ENCODE assay signal across 20 mouse cellular contexts in the genomic region with DNA sequence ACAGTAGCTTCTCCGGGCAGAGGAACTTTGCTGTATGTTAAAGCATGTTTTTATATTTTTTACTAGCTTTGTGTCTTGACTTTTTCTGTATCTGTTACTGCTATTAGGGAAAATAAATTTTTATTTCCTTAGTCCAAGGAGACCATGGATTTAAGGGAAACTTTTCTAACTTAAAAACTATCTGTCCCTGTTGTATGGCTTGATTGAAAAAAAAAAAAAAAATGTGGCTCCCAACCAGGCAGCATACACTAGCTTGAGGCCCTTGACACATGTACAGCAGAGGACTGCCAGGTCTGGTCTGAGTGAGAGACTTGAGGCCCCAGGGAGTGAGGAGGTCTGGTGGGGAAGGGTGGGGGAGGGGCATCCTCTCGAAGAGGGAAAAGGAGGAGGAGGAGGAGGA. TPM values are rescaled to one million over a fixed set of nuclear protein-coding genes. Genes with fewer than 3 reads are reported as not detected.
DNase-seq lines count a peak whose midpoint lies in the region; ATAC-seq and TF ChIP-seq lines count a peak whose summit lies in the region.
"Had no signal": no experiment of that assay in that cellular context is flagged by ENCODE, and none has a peak within 500 bp of the region (broad histone marks: within the 10 kb centered on the region; RNA-seq: fewer than 3 reads in every experiment).

No protein-coding gene starts in this region.

- H3K4me2 ChIP-seq in midbrain, embryonic 12.5 days (replicated peaks), result no peak overlapping the region
- H3K4me2 ChIP-seq in midbrain, embryonic 16.5 days (ENCODE audit: low read length), result no peak overlapping the region
- no peak overlapping the region for H3K4me2 ChIP-seq in embryonic facial prominence, embryonic 11.5 days (ENCODE audit: low read depth, low read length)
- H3K4me2 ChIP-seq in intestine, embryonic 16.5 days (ENCODE audit: low read depth, low read length), result no peak overlapping the region

- H3K27me3 ChIP-seq in midbrain, embryonic 12.5 days, result no peaks in the 10 kb centered on the region
- no peaks in the 10 kb centered on the region for H3K27me3 ChIP-seq in midbrain, embryonic 16.5 days (ENCODE audit: control insufficient read depth, insufficient read depth, low read depth, low read length)
- no peaks in the 10 kb centered on the region for H3K27me3 ChIP-seq in embryonic facial prominence, embryonic 11.5 days (ENCODE audit: control insufficient read depth, insufficient read depth, low read length)
- no peaks in the 10 kb centered on the region for H3K27me3 ChIP-seq in intestine, embryonic 16.5 days (replicated peaks; ENCODE audit: control insufficient read depth, insufficient read depth, low read length)
- H3K27me3 ChIP-seq: liver, embryonic 12.5 days; megakaryocyte, embryonic 14.5 days had no signal

- H3K36me3 ChIP-seq in midbrain, embryonic 12.5 days, result 0 out of 2 replicates have a peak, but pooled peaks cover 4% of the 10 kb centered on the region
- no peaks in the 10 kb centered on the region for H3K36me3 ChIP-seq in midbrain, embryonic 16.5 days (ENCODE audit: control insufficient read depth, insufficient read depth, low read length)
- no peaks in the 10 kb centered on the region for H3K36me3 ChIP-seq in embryonic facial prominence, embryonic 11.5 days (replicated peaks; ENCODE audit: control insufficient read depth, insufficient read depth, low read depth, low read length)
- H3K36me3 ChIP-seq in intestine, embryonic 16.5 days (ENCODE audit: control insufficient read depth, insufficient read depth, low read length), result no peaks in the 10 kb centered on the region

- no peak overlapping the region for H3K9ac ChIP-seq in midbrain, embryonic 12.5 days (replicated peaks)
- H3K9ac ChIP-seq in midbrain, embryonic 16.5 days (ENCODE audit: low read depth, low read length), result no peak overlapping the region
- H3K9ac ChIP-seq in embryonic facial prominence, embryonic 11.5 days (replicated peaks; ENCODE audit: low read length), result no peak overlapping the region
- no peak overlapping the region for H3K9ac ChIP-seq in intestine, embryonic 16.5 days (ENCODE audit: low read depth, low read length)

- peaks cover 9% of the 10 kb centered on the region for H3K4me1 ChIP-seq in midbrain, embryonic 12.5 days
- peaks cover 6% of the 10 kb centered on the region for H3K4me1 ChIP-seq in midbrain, embryonic 16.5 days (ENCODE audit: control insufficient read depth, insufficient read depth, low read length)
- no peaks in the 10 kb centered on the region for H3K4me1 ChIP-seq in embryonic facial prominence, embryonic 11.5 days (ENCODE audit: control insufficient read depth, insufficient read depth, low read length)
- peaks cover 3% of the 10 kb centered on the region; the same call in 1 of the 2 replicates for H3K4me1 ChIP-seq in intestine, embryonic 16.5 days (ENCODE audit: control insufficient read depth, insufficient read depth, low read length)

- no peak for ATAC-seq in CD4-positive, CD25-positive, alpha-beta regulatory T cell, adult 4 months
- ATAC-seq in midbrain, embryonic 12.5 days (ENCODE audit: low FRiP score, low read depth), result no peak
- no peak for ATAC-seq in midbrain, embryonic 16.5 days
- no peak for ATAC-seq in embryonic facial prominence, embryonic 11.5 days (replicated peaks; ENCODE audit: insufficient number of reproducible peaks, low FRiP score, low TSS enrichment, low read depth)
- ATAC-seq in intestine, embryonic 16.5 days, result no peak
- ATAC-seq: liver, embryonic 12.5 days; lung, postnatal 0 days had no signal

- no peak overlapping the region for H3K4me3 ChIP-seq in gastrocnemius, adult 2 months
- H3K4me3 ChIP-seq in midbrain, embryonic 12.5 days, result no peak overlapping the region
- no peak overlapping the region for H3K4me3 ChIP-seq in midbrain, embryonic 16.5 days (ENCODE audit: low read depth, low read length)
- H3K4me3 ChIP-seq in embryonic facial prominence, embryonic 11.5 days (ENCODE audit: low read depth, low read length), result no peak overlapping the region
- no peak overlapping the region for H3K4me3 ChIP-seq in intestine, embryonic 16.5 days (ENCODE audit: low read length)

- H3K27ac ChIP-seq in gastrocnemius, adult 2 months, result peak overlapping the region; percentile 92; the same call in 1 of the 2 replicates
- peak overlapping the region; percentile 94; the same call in 1 of the 2 replicates for H3K27ac ChIP-seq in midbrain, embryonic 12.5 days (replicated peaks)
- H3K27ac ChIP-seq in midbrain, embryonic 16.5 days (ENCODE audit: low read length), result no peak overlapping the region
- H3K27ac ChIP-seq in embryonic facial prominence, embryonic 11.5 days (replicated peaks; ENCODE audit: low read depth, low read length), result no peak overlapping the region
- no peak overlapping the region for H3K27ac ChIP-seq in intestine, embryonic 16.5 days (ENCODE audit: low read length)
- H3K27ac ChIP-seq: stomach, postnatal 0 days had no signal

- TF ChIP-seq CTCF in gastrocnemius, adult 2 months (IDR thresholded peaks at IDR 0.05), result no peak

- intact Hi-C loops in gastrocnemius, adult 2 months (cut with DNase I), result loop anchor here (2.0 to 10.0 kb wide), 2 partner anchors 107 to 631 kb away; a partner anchor contains a TSS

- no peaks in the 10 kb centered on the region for H3K9me3 ChIP-seq in midbrain, embryonic 12.5 days
- no peaks in the 10 kb centered on the region for H3K9me3 ChIP-seq in midbrain, embryonic 16.5 days (replicated peaks; ENCODE audit: control insufficient read depth, low read length, poor library complexity, severe bottlenecking)
- no peaks in the 10 kb centered on the region for H3K9me3 ChIP-seq in embryonic facial prominence, embryonic 11.5 days (replicated peaks; ENCODE audit: control insufficient read depth, low read length)
- H3K9me3 ChIP-seq in intestine, embryonic 16.5 days (ENCODE audit: control insufficient read depth, low read length), result no peaks in the 10 kb centered on the region
- H3K9me3 ChIP-seq: liver, embryonic 12.5 days; megakaryocyte, embryonic 14.5 days had no signal

- 46% methylated on average over 2 of the region's 2 CpGs for WGBS in midbrain, embryonic 12.5 days
- 48% methylated on average over 2 of the region's 2 CpGs for WGBS in midbrain, embryonic 16.5 days
- WGBS in embryonic facial prominence, embryonic 11.5 days, result 44% methylated on average over 2 of the region's 2 CpGs
- 55% methylated on average over 2 of the region's 2 CpGs for WGBS in intestine, embryonic 16.5 days

- DNase-seq in CD4-positive, CD25-positive, alpha-beta regulatory T cell, adult 2 months (ENCODE audit: low read depth, low spot score), result peak; percentile 11
- no peak for DNase-seq in gastrocnemius, adult 2 months
- no peak for DNase-seq in gastrocnemius, postnatal 4 days (ENCODE audit: low spot score in 2 of 2)
- DNase-seq in embryonic facial prominence, embryonic 11.5 days (ENCODE audit: low spot score), result peak; percentile 5
- DNase-seq: adrenal gland, adult 2 months; gastrocnemius, postnatal 10 days; heart, postnatal 10 days; kidney, adult 2 months; kidney, postnatal 36 days; right cerebral cortex, postnatal 14 days had no signal

RNA-seq across cellular contexts. Expression of a gene that starts 1.2 kb away (rescaled TPM):
- polyA plus RNA-seq in CD4-positive, CD25-positive, alpha-beta regulatory T cell, adult 4 months (2017; shearing (Covaris generic)), result 10 to 100 TPM; 15.5 to 17.9 TPM
- 1 to 10 TPM; 4.9 to 6.6 TPM for total RNA-seq in gastrocnemius, adult 2 months (2021)
- total RNA-seq in gastrocnemius, postnatal 4 days (2021), result 10 to 100 TPM; 10.5 to 11.4 TPM
- polyA plus RNA-seq in midbrain, embryonic 12.5 days (2016; fragmentation: Nextera tagmentation; extraction: Ambion mirVana), result 20.5 TPM in 2 replicates
- polyA plus RNA-seq in midbrain, embryonic 16.5 days (2015; fragmentation: Nextera tagmentation; extraction: Ambion mirVana), result 15.0 and 15.6 TPM in 2 replicates
- polyA plus RNA-seq in embryonic facial prominence, embryonic 11.5 days (2014; fragmentation: Nextera tagmentation; extraction: Ambion mirVana), result 24.8 and 27.4 TPM in 2 replicates
- polyA plus RNA-seq in intestine, embryonic 16.5 days (2015; fragmentation: Nextera tagmentation; extraction: Ambion mirVana), result 8.7 and 10.4 TPM in 2 replicates

RNA-seq across cellular contexts. Expression of a gene that starts 23.9 kb away (rescaled TPM):
- polyA plus RNA-seq in CD4-positive, CD25-positive, alpha-beta regulatory T cell, adult 4 months (2017; shearing (Covaris generic)), result not detected
- not detected for total RNA-seq in gastrocnemius, adult 2 months (2021)
- not detected for total RNA-seq in gastrocnemius, postnatal 4 days (2021)
- not detected in 2 replicates for polyA plus RNA-seq in midbrain, embryonic 12.5 days (2016; fragmentation: Nextera tagmentation; extraction: Ambion mirVana)
- 0.10 TPM in 1 of 2 replicates, not detected in the other for polyA plus RNA-seq in midbrain, embryonic 16.5 days (2015; fragmentation: Nextera tagmentation; extraction: Ambion mirVana)
- not detected in 2 replicates for polyA plus RNA-seq in embryonic facial prominence, embryonic 11.5 days (2014; fragmentation: Nextera tagmentation; extraction: Ambion mirVana)
- not detected in 2 replicates for polyA plus RNA-seq in intestine, embryonic 16.5 days (2015; fragmentation: Nextera tagmentation; extraction: Ambion mirVana)
- total RNA-seq: gastrocnemius, postnatal 10 days; layer of hippocampus, postnatal 10 days had no signal
- polyA plus RNA-seq: embryonic facial prominence, embryonic 14.5 days; kidney, adult 2 months; liver, embryonic 12.5 days; stomach, postnatal 0 days had no signal

Comparison
In these comparisons a context has a peak if more than half of its experiments do, and no peak if none do; other contexts are left out.
1. H3K27ac ChIP-seq: peak in gastrocnemius, adult 2 months (single experiment) and midbrain, embryonic 12.5 days (single experiment); none in midbrain, embryonic 16.5 days (single experiment), embryonic facial prominence, embryonic 11.5 days (single experiment) and intestine, embryonic 16.5 days (single experiment).
2. DNase-seq: peak in CD4-positive, CD25-positive, alpha-beta regulatory T cell, adult 2 months (single experiment) and embryonic facial prominence, embryonic 11.5 days (single experiment); none in gastrocnemius, adult 2 months (single experiment) and gastrocnemius, postnatal 4 days (0 of 2).